Mouse (Mus musculus) cerebellum, adult (tissue): ENCODE measurements around the gene Inhbe.
A peak's percentile ranks its signal among the peaks of the same experiment; 100 is the strongest.
"Not testable (repeated sequence)": the region's sequence is repeated elsewhere in the genome, so short reads cannot be mapped to it uniquely, and the experiment has no call there.

Experiments
- ATAC-seq: cut with Nextera tagmentation; 2 replicates; pipeline ENCODE4 v1.9.2; 2017; ENCODE audit warnings: mild to moderate bottlenecking, moderate library complexity, mixed read lengths; ENCODE audit not compliant: insufficient number of reproducible peaks, low FRiP score, low TSS enrichment

Gene Inhbe

DNA sequence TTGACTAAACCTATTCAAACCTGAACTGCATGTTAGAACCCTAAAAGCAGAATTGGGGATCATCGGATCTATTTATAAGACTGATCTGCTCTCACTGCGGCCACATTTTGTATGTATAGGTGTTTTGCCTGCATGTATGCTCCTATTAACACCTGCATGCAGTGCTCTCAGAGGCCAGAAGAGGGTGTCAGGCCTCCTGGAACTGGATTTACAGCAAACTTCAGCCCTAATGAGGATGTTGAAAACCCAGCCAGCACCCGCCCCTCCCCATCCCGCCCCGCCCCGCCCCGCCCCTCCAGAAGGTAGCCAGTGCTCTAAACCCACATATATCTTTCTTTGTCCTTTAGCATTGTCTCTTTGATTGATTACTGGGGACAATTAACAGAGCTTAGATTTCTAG is 29.7 kb downstream of the Inhbe start:
- ATAC-seq: no peak

GRCm38 (mm10) chr10:127323131-127323855 is 30.9 kb downstream of the Inhbe start:
- ATAC-seq: no peak

DNA sequence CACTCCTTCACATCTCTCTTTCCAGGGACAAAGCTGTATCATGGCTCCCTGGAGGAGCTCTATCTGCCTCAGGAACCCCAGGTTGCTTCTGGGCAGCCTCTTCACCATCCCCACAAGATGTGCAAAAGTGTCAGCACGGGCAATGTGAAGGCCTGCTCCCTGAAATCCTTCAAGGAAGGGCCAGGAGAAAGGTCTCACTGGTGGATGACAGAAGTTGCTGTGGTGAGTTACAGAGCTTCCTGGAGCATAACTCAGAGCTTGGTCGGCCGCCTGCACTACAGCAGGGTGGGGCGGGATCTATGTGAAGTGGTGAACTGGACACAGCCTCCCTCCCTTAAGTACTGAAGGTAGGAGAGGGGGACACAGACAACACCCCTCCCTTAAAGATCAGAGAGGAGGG is 31.5 kb downstream of the Inhbe start:
- no peak for ATAC-seq

- ATAC-seq: no peak
Measured at GRCm38 (mm10) chr10:127322178-127322577, 32.0 kb downstream of the Inhbe start.

- ATAC-seq: no peak
Measured at GRCm38 (mm10) chr10:127321621-127322020, 32.6 kb downstream of the Inhbe start, which contains the start of gene Arhgap9. Gene Arhgap9 (plus strand): TSS chr10:127321964.

- ATAC-seq: no peak
Measured at GRCm38 (mm10) chr10:127319969-127320368, 34.2 kb downstream of the Inhbe start.

DNA sequence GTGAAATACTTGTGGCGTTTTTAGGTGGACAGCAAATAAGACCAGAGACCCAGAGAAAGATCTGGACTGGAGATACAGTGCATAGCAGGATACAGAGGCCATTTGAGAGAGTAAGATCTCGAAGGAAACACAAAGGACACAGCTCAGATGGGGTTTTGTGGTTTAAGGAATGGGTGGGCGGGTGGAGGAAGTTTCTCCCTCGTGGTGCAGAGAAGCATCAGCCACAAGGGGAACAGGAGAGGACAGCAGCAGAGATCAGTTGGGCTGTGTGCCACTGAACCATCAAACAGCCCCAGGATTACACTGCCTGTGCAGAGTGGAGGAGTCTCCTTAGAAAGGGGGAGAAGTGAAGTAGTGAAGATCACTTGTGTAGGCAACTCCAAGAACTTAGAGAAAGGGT is 36.2 kb downstream of the Inhbe start:
- no peak for ATAC-seq

DNA sequence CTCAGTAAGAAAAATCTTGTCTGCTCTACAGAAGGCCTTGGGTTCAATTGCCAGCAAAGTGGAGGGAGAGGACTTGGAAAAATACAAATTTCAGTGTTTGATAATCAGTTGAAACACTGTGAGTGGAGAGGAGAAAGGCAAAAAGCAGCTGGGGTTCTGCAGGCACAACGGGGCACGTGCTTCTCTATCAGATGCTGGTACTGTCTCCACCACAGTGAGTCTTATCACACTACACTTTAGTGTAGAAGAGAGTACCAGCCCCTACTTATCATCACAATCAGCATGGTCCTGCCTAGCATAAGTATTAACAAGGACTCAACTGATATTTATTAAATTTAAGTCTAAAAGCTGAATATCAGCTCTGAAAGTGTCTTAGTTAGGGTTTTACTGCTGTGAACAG is 36.9 kb downstream of the Inhbe start:
- ATAC-seq: no peak

GRCm38 (mm10) chr10:127314950-127315349 is 39.3 kb downstream of the Inhbe start:
- not testable (repeated sequence) for ATAC-seq

DNA sequence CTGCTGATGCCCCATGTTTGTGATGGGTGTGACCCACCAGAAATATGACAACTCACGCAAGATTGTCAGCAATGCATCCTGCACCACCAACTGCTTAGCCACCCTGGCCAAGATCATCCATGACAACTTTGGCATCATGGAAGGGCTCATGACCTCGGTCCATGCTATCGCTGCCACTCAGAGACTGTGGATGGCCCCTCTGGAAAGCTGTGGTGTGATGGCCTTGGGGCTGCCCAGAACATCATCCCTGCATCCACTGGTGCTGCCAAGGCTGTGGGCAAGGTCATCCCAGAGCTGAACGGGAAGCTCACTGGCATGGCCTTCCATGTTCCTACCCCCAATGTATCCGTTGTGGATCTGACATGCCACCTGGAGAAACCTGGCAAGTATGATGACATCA is 40.7 kb downstream of the Inhbe start:
- not testable (repeated sequence) for ATAC-seq

DNA sequence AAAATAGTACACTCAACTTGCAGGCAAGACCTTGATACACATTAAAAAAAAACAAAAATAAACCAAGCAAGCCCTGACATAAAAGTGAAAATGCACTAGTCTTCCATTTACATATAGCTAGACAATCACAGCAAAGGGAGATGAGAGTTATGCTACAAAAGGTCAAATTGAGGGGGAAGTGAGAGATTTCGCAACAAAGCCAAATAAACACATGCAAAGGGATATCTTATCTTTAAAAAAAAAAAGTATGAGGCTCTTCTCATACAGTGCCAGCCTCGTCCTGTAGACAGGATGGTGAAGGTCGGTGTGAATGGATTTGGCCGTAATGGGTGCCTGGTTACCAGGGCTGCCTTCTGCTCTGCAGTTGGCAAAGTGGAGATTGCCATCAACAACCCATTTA is 41.4 kb downstream of the Inhbe start:
- no peak for ATAC-seq

DNA sequence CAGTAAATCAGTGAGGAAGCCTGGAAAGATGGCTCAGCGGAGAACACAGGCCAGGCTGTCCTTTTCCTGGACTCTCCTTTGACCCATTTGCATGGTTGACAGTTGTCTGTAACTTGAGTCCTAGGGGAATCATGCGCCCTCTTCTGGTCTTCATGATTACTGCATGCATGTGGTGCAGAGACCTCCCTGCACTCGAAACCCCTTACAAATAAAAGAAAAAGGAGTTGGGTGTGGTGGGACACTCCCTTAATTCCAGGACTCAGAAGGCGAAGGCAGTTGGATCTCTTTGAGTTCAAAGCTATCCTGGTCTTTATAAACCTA is 41.9 kb downstream of the Inhbe start:
- peak; percentile 56 for ATAC-seq

- ATAC-seq: peak; percentile 96
Measured at GRCm38 (mm10) chr10:127311476-127312355, 42.5 kb downstream of the Inhbe start, which contains the start of gene Mars. Gene Mars (minus strand): TSS chr10:127311786.

GRCm38 (mm10) chr10:127310523-127311475 is 43.4 kb downstream of the Inhbe start:
- ATAC-seq: no peak

DNA sequence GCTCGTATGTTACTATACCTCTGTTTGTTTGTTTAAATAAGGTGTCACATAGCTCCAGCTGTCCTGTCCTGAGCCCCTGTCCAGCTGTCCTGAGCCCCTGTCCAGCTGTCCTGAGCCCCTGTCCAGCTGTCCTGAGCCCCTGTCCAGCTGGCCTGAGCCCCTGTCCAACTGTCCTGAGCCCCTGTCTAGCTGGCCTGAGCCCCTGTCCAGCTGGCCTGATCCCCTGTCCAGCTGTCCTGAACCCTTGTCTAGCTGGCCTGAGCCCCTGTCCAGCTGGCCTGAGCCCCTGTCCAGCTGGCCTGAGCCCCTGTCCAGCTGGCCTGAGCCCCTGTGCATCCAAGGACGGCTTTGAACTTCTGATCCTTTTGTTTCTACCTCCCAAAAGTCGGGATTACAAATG is 45.0 kb downstream of the Inhbe start:
- not testable (repeated sequence) for ATAC-seq

GRCm38 (mm10) chr10:127303136-127303535 is 51.1 kb downstream of the Inhbe start:
- ATAC-seq: no peak

GRCm38 (mm10) chr10:127300361-127300760 is 53.9 kb downstream of the Inhbe start:
- no peak for ATAC-seq
